Mouse (Mus musculus) lung, postnatal 0 days (tissue): ENCODE measurements at regions not wholly inside any gene's neighbourhood (a gene's known extent, or its start where the extent isn't known, plus 50 kb on each side); places are given as distances from the start of the nearest gene placed in this dataset.

Source experiments
- CTCF ChIP-seq: IDR thresholded peaks from 2 replicates; pipeline ENCODE4 v1.5.1; 2016; ENCODE audit warnings: antibody characterized with exemption, mild to moderate bottlenecking
- EP300 ChIP-seq: IDR thresholded peaks from 2 replicates; pipeline ENCODE4 v1.6.1; 2016; ENCODE audit warnings: antibody characterized with exemption, mild to moderate bottlenecking, control low read depth

GRCm38 (mm10) chr13:107547073-107547472 is 497.2 kb upstream of the Smim15 start:
- TF ChIP-seq CTCF (no peak), EP300 (no peak)
